ENCODE assay signal across 8 mouse cellular contexts in the genomic region with DNA sequence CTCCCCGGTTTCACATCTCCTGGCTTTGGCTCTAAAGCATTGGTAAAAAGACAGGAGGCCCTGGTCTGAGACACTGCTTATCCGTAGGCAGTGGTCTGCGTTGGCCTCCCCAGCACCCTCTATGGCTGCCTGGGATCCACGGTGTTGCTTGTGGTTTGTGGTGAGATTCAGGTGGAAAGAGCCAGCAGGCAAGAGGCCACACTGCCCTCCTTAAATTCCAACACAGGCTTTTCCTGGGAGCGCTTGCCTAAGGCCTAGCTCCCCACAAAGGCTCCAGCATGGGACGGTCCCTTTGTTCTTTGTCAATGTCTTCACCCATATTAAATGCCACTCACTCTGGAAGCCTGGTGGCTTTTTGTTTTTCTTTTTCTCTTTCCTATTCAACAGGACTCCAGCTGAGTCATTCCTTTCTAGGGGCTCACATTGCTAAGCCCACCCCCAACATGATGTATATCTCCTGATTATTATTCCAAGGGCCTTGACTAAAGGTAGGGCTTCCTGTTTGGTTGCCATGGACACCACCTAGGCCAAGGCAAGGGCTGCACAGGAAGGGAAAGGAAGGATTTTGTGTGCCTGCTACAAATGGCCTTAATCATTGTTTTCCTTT.
DNase-seq lines count a peak whose midpoint lies in the region; ATAC-seq and TF ChIP-seq lines count a peak whose summit lies in the region.
"Had no signal": no experiment of that assay in that cellular context is flagged by ENCODE, and none has a peak within 500 bp of the region (broad histone marks: within the 10 kb centered on the region; RNA-seq: fewer than 3 reads in every experiment).

No protein-coding gene starts in this region.

- no peaks in the 10 kb centered on the region for H3K9me3 ChIP-seq in lung, postnatal 0 days (ENCODE audit: low read length)
- no peaks in the 10 kb centered on the region for H3K9me3 ChIP-seq in embryonic facial prominence, embryonic 15.5 days (replicated peaks)
- H3K9me3 ChIP-seq in limb, embryonic 12.5 days = no peaks in the 10 kb centered on the region

- no peak overlapping the region for H3K4me2 ChIP-seq in lung, postnatal 0 days (replicated peaks; ENCODE audit: low read depth, low read length)
- H3K4me2 ChIP-seq in embryonic facial prominence, embryonic 15.5 days (replicated peaks) = no peak overlapping the region
- H3K4me2 ChIP-seq in limb, embryonic 12.5 days = no peak overlapping the region

- 54% methylated on average over 6 of the region's 6 CpGs for WGBS in lung, postnatal 0 days
- 50% methylated on average over 6 of the region's 6 CpGs for WGBS in embryonic facial prominence, embryonic 15.5 days
- WGBS in limb, embryonic 12.5 days = 72% methylated on average over 6 of the region's 6 CpGs

- H3K27me3 ChIP-seq in lung, postnatal 0 days (replicated peaks; ENCODE audit: insufficient read depth, low read length) = no peaks in the 10 kb centered on the region
- no peaks in the 10 kb centered on the region for H3K27me3 ChIP-seq in embryonic facial prominence, embryonic 15.5 days
- H3K27me3 ChIP-seq in limb, embryonic 12.5 days = no peaks in the 10 kb centered on the region

- TF ChIP-seq CTCF in lung, postnatal 0 days (IDR thresholded peaks at IDR 0.05) = no peak

- no peak overlapping the region for H3K9ac ChIP-seq in lung, postnatal 0 days (replicated peaks; ENCODE audit: low read depth)
- H3K9ac ChIP-seq in embryonic facial prominence, embryonic 15.5 days = no peak overlapping the region
- no peak overlapping the region for H3K9ac ChIP-seq in limb, embryonic 12.5 days (replicated peaks)

- DNase-seq in lung, postnatal 0 days (ENCODE audit: low spot score) = peak; percentile 58
- no peak for DNase-seq in lung, postnatal 25 days (ENCODE audit: low spot score)
- DNase-seq in frontal cortex, postnatal 14 days (ENCODE audit: low spot score in 2 of 2) = no peak
- no peak for DNase-seq in layer of hippocampus, adult 8-10 months (ENCODE audit: low spot score in 2 of 2)
- DNase-seq: thymus, postnatal 4 days had no signal

- H3K4me1 ChIP-seq in lung, postnatal 0 days (ENCODE audit: insufficient read depth, low read depth, low read length) = peaks cover 10% of the 10 kb centered on the region; the same call in 1 of the 2 replicates
- H3K4me1 ChIP-seq in embryonic facial prominence, embryonic 15.5 days = peaks cover 15% of the 10 kb centered on the region
- H3K4me1 ChIP-seq in limb, embryonic 12.5 days (replicated peaks) = peaks cover 20% of the 10 kb centered on the region

- no peak for TF ChIP-seq EP300 in lung, postnatal 0 days (IDR thresholded peaks at IDR 0.05)

- H3K4me3 ChIP-seq in lung, postnatal 0 days (ENCODE audit: low read depth, low read length) = no peak overlapping the region
- no peak overlapping the region for H3K4me3 ChIP-seq in embryonic facial prominence, embryonic 15.5 days (replicated peaks)
- no peak overlapping the region for H3K4me3 ChIP-seq in limb, embryonic 12.5 days (replicated peaks)

- H3K27ac ChIP-seq in lung, postnatal 0 days (ENCODE audit: low read length) = peak overlapping the region; percentile 51; the same call in 1 of the 2 replicates
- H3K27ac ChIP-seq in embryonic facial prominence, embryonic 15.5 days (replicated peaks) = peak overlapping the region; percentile 58
- H3K27ac ChIP-seq in limb, embryonic 12.5 days = peak overlapping the region; percentile 84

- no peaks in the 10 kb centered on the region for H3K36me3 ChIP-seq in lung, postnatal 0 days (ENCODE audit: insufficient read depth, low read length)
- H3K36me3 ChIP-seq in embryonic facial prominence, embryonic 15.5 days = no peaks in the 10 kb centered on the region
- no peaks in the 10 kb centered on the region for H3K36me3 ChIP-seq in limb, embryonic 12.5 days

- ATAC-seq in lung, postnatal 0 days = peak; percentile 59
- 0 out of 2 replicates have a peak, but pooled peaks have one; percentile 25 for ATAC-seq in embryonic facial prominence, embryonic 15.5 days (ENCODE audit: insufficient number of reproducible peaks, low FRiP score, low TSS enrichment, low read depth)
- ATAC-seq in limb, embryonic 12.5 days (ENCODE audit: insufficient number of reproducible peaks, insufficient read depth, low FRiP score, low TSS enrichment, low read depth) = 0 out of 2 replicates have a peak, but pooled peaks have one; percentile 26
- no peak for ATAC-seq in megakaryocyte, adult 5-6 weeks (ENCODE audit: poor library complexity, severe bottlenecking)
